Mouse (Mus musculus): ENCODE measurements at regions not wholly inside any gene's neighbourhood (a gene's known extent, or its start where the extent isn't known, plus 50 kb on each side); places are given as distances from the start of the nearest gene placed in this dataset.

GRCm38 (mm10) chr13:51345321-51345720 is 63.1 kb upstream of the S1pr3 start:
- DNase-seq = no peak

GRCm38 (mm10) chr13:51345839-51346550 is 62.4 kb upstream of the S1pr3 start:
- peak; percentile 49 for DNase-seq

- no peak for DNase-seq
These were observed 59.7 kb upstream of the S1pr3 start for GRCm38 (mm10) chr13:51348707-51349106.

- DNase-seq = no peak
These were observed 58.5 kb upstream of the S1pr3 start for GRCm38 (mm10) chr13:51349818-51350551.

GRCm38 (mm10) chr13:51352874-51353273 is 55.6 kb upstream of the S1pr3 start:
- no peak for DNase-seq

- DNase-seq = no peak
These were observed 52.9 kb upstream of the S1pr3 start for GRCm38 (mm10) chr13:51355507-51355906.

Data from gastrocnemius, postnatal 25 days (tissue).